In genomic region chr1:134725276-134725675, GRCm38 (mm10) we compare ENCODE assay signal across 11 mouse cellular contexts.
DNase-seq lines count a peak whose midpoint lies in the region; ATAC-seq and TF ChIP-seq lines count a peak whose summit lies in the region.
"Had no signal": no experiment of that assay in that cellular context is flagged by ENCODE, and none has a peak within 500 bp of the region (broad histone marks: within the 10 kb centered on the region; RNA-seq: fewer than 3 reads in every experiment).

No protein-coding gene starts in this region.

- 57% methylated on average over 5 of the region's 5 CpGs for WGBS in forebrain, embryonic 14.5 days
- WGBS in forebrain, embryonic 13.5 days = 58% methylated on average over 5 of the region's 5 CpGs

- no peak overlapping the region for H3K27ac ChIP-seq in forebrain, embryonic 14.5 days (ENCODE audit: low read depth, low read length)
- H3K27ac ChIP-seq in forebrain, embryonic 13.5 days = no peak overlapping the region
- no peak overlapping the region for H3K27ac ChIP-seq in testis, adult 2 months (ENCODE audit: control insufficient read depth, insufficient read depth, low read depth, low read length)
- H3K27ac ChIP-seq: heart, embryonic 13.5 days; macrophage had no signal

- no peaks in the 10 kb centered on the region for H3K4me1 ChIP-seq in forebrain, embryonic 14.5 days (ENCODE audit: control insufficient read depth, insufficient read depth, low read length)
- no peaks in the 10 kb centered on the region for H3K4me1 ChIP-seq in forebrain, embryonic 13.5 days
- H3K4me1 ChIP-seq in testis, adult 2 months (ENCODE audit: control insufficient read depth, insufficient read depth, low read length) = no peaks in the 10 kb centered on the region

- no peak overlapping the region for H3K4me3 ChIP-seq in forebrain, embryonic 14.5 days (ENCODE audit: low read depth, low read length)
- no peak overlapping the region for H3K4me3 ChIP-seq in forebrain, embryonic 13.5 days
- H3K4me3 ChIP-seq in testis, adult 2 months (ENCODE audit: control insufficient read depth, low read depth, low read length) = no peak overlapping the region
- H3K4me3 ChIP-seq: heart, embryonic 13.5 days had no signal

- no peak for TF ChIP-seq POLR2A in testis, adult 2 months (IDR thresholded peaks at IDR 0.05; ENCODE audit: control insufficient read depth, low read depth, low read length)

- no peak overlapping the region for H3K9ac ChIP-seq in forebrain, embryonic 14.5 days (ENCODE audit: low read length)
- no peak overlapping the region for H3K9ac ChIP-seq in forebrain, embryonic 13.5 days
- H3K9ac ChIP-seq: heart, embryonic 13.5 days had no signal

- no peaks in the 10 kb centered on the region for H3K9me3 ChIP-seq in forebrain, embryonic 14.5 days (replicated peaks; ENCODE audit: control insufficient read depth, low read length)
- no peaks in the 10 kb centered on the region for H3K9me3 ChIP-seq in forebrain, embryonic 13.5 days (replicated peaks)
- H3K9me3 ChIP-seq: G1E; heart, embryonic 13.5 days had no signal

- ATAC-seq in forebrain, embryonic 14.5 days = no peak
- no peak for ATAC-seq in forebrain, embryonic 13.5 days
- ATAC-seq in megakaryocyte progenitor cell, adult 5-6 weeks (replicated peaks; ENCODE audit: poor library complexity) = peak; percentile 91

- TF ChIP-seq CTCF in testis, adult 2 months (IDR thresholded peaks at IDR 0.05; ENCODE audit: control insufficient read depth, insufficient read depth, insufficient replicate concordance, low read depth, low read length) = peak; percentile 40; the same call in 1 of the 2 replicates

- no peaks in the 10 kb centered on the region for H3K27me3 ChIP-seq in forebrain, embryonic 14.5 days (replicated peaks; ENCODE audit: control insufficient read depth, insufficient read depth, low read length)
- no peaks in the 10 kb centered on the region for H3K27me3 ChIP-seq in forebrain, embryonic 13.5 days
- no peaks in the 10 kb centered on the region for H3K27me3 ChIP-seq in testis, adult 2 months (ENCODE audit: control insufficient read depth, insufficient read depth, low read length)

- peak; percentile 35 for DNase-seq in forebrain, embryonic 14.5 days (ENCODE audit: low spot score)
- no peak for DNase-seq in testis, postnatal 14 days (ENCODE audit: low spot score)
- DNase-seq in cerebellum, postnatal 36 days = peak; percentile 86 to 87
- DNase-seq in kidney, postnatal 10 days = peak; percentile 68
- DNase-seq in frontal cortex, postnatal 10 days (ENCODE audit: low spot score in 2 of 2) = no peak

- H3K4me2 ChIP-seq in forebrain, embryonic 14.5 days (ENCODE audit: low read length) = no peak overlapping the region
- no peak overlapping the region for H3K4me2 ChIP-seq in forebrain, embryonic 13.5 days
- H3K4me2 ChIP-seq: heart, embryonic 13.5 days had no signal

- H3K36me3 ChIP-seq in forebrain, embryonic 14.5 days (ENCODE audit: control insufficient read depth, insufficient read depth, low read length) = no peaks in the 10 kb centered on the region
- H3K36me3 ChIP-seq in forebrain, embryonic 13.5 days (ENCODE audit: poor library complexity, severe bottlenecking) = no peaks in the 10 kb centered on the region
- H3K36me3 ChIP-seq in testis, adult 2 months (ENCODE audit: control insufficient read depth, insufficient read depth, low read length) = no peaks in the 10 kb centered on the region
- H3K36me3 ChIP-seq: G1E; heart, embryonic 13.5 days had no signal

Comparison
In these comparisons a context has a peak if more than half of its experiments do, and no peak if none do; other contexts are left out.
1. DNase-seq: peak in forebrain, embryonic 14.5 days (single experiment), cerebellum, postnatal 36 days (2 of 2) and kidney, postnatal 10 days (single experiment); none in testis, postnatal 14 days (single experiment) and frontal cortex, postnatal 10 days (0 of 2).